Mouse (Mus musculus) megakaryocyte, embryonic 14.5 days (primary cell): ENCODE results near the gene Usp15. TPM values are rescaled to one million over a fixed set of nuclear protein-coding genes. Genes with fewer than 3 reads are reported as not detected.
A peak's percentile ranks its signal among the peaks of the same experiment; 100 is the strongest.
"Not testable (repeated sequence)": the region's sequence is repeated elsewhere in the genome, so short reads cannot be mapped to it uniquely, and the experiment has no call there.

Source experiments
- H3K27me3 ChIP-seq: replicated peaks from 2 replicates; pipeline ENCODE3; 2012; ENCODE audit warnings: inconsistent platforms
- H3K36me3 ChIP-seq: replicated peaks from 2 replicates; pipeline ENCODE3; 2012; ENCODE audit warnings: low read length, inconsistent platforms, mixed read lengths
- H3K4me1 ChIP-seq: 2 replicates; pipeline ENCODE4 v1.6.1; 2012; ENCODE audit warnings: inconsistent platforms
- H3K4me3 ChIP-seq: replicated peaks from 2 replicates; pipeline ENCODE3; 2012; ENCODE audit warnings: moderate library complexity, mild to moderate bottlenecking, inconsistent platforms
- H3K9me3 ChIP-seq: 2 replicates; pipeline ENCODE4 v1.6.1; 2012; ENCODE audit warnings: inconsistent platforms
- FLI1 ChIP-seq: IDR thresholded peaks from 2 replicates; pipeline ENCODE4 v1.6.1; 2012; ENCODE audit warnings: low read length, inconsistent platforms, mixed read lengths
- GATA1 ChIP-seq: IDR thresholded peaks from 3 replicates; pipeline ENCODE4 v1.6.1; 2012; ENCODE audit warnings: mixed read lengths, low read length, inconsistent platforms, borderline replicate concordance
- polyA plus RNA-seq: library from polyadenylated mRNA; stranded (reverse); fragments of >175 nt; gene quantifications from 2 replicates; pipeline ENCODE4 v1.2.3, GENCODE M21; 2012; ENCODE audit warnings: low replicate concordance; ENCODE audit not compliant: insufficient read depth

The Usp15 gene
- polyA plus RNA-seq = 0.87 and 7.8 TPM in 2 replicates

DNA sequence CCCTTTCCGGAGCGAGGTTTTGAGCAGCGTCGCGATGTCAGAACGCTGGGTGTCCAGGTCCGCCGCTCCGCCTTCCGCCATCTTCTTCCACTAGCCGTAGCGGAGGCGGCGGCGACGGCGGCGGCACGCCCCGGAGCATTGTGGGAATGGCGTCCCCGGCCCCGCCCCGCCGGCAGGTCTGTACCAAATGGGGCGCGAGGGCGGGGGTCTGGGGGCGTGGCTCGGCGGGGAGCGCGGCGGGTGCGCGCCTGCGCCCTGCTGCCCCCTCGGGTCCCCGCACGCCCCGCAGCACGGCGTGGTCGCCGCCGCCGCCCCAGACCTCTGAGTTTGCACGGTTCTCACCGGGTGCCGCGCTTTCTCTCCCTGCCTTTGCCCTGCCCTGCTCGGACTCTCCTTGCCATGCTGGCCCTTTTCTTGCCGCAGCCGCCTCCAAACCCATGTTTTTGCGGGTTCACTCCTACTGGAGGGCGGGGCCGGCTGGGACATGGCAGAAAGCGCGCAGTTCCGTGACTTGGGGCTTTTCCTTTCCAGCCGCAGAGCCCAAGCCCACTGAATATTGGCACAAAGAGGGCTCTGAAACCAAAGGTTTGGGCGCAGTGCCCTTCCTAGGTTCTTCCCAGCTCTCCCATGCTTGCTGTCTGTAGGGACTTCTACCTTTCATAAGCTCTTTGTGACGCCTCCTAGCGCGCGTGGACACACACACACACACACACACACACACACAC lies at the start of gene Usp15:
TSS of gene Usp15 (minus strand) at position 161 of the 725 bp plus-strand sequence.
- peaks cover 40% of the 10 kb centered on the region for H3K4me1 ChIP-seq

DNA sequence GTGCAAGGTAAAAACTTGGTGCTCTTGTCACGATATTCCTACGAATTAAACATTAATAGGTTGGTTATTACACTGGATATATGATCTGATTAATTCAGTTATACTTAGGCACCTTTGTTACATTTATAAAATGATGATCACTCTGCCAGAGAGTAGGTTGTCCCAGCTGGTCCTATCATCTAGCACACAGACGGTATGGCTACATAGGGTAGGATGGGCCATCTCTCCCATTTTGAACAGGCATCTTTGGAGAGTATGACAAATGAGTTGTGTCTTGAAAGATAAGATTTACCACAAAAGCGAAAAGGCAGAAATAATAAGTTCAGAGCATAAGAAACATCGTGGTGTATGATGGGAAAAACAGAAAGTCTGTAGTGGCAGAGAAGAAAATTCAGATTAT lies 32.6 kb upstream of the Usp15 start:
- TF ChIP-seq FLI1 (no peak), GATA1 (no peak)

More for the DNA sequence above, at the start of gene Usp15:
- Histone ChIP-seq H3K9me3 (no peaks in the 10 kb centered on the region), H3K27me3 (peaks cover 1% of the 10 kb centered on the region), H3K36me3 (peaks cover 3% of the 10 kb centered on the region), H3K4me3 (peak within 1 kb of the TSS; percentile 97)
- TF ChIP-seq FLI1 = no peak
- TF ChIP-seq GATA1 = no peak

DNA sequence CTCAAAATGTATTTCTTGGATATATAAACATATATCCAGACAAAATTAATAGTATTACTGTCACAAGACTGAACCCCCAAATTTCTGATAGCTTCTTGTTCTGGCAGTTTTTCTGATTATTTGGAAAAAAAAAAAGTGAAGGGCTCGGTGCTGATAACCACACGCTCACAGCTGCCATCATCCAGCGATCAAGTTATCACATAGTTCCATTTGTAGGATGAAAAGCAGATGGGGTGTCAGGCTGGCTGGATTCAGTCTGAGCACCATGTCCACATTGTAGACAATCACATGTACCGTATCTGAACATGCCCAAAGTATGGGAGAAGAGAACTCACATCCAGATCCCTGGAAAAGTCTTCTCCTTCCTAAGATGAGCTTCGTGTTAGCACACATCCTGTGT lies 26.0 kb upstream of the Usp15 start:
- no peak overlapping the region for H3K4me3 ChIP-seq
- TF ChIP-seq FLI1 (no peak), GATA1 (no peak)

More for the DNA sequence above, 32.6 kb upstream of the Usp15 start:
- no peak overlapping the region for H3K4me3 ChIP-seq
- H3K9me3 ChIP-seq = peaks cover 5% of the 10 kb centered on the region; the same call in 1 of the 2 replicates
- no peaks in the 10 kb centered on the region for H3K27me3 ChIP-seq
- H3K4me1 ChIP-seq = no peaks in the 10 kb centered on the region
- H3K36me3 ChIP-seq = no peaks in the 10 kb centered on the region

DNA sequence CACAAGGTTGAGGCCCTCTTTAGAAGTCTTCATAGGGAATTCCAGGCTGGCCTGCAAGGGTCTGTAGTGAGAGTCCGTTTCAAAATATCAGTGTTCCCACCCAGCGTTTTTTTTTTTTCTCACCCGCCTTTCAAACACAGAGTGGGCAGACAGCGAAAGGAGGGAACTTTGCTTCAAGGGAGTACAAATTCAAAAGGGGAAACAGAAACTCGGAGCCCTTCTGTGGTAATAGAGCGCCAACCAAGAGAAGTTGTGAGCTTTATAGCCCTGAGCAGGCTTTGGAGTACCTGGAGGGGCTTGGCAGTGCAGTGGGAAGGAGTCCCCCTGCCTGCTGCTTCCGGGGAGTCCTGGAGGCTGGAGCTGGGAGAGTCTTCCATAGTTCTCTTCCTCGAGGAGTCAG lies 12.7 kb upstream of the Usp15 start:
- no peak for TF ChIP-seq GATA1
- TF ChIP-seq FLI1 = no peak
- Histone ChIP-seq H3K4me1 (no peaks in the 10 kb centered on the region; the same call in 1 of the 2 replicates), H3K9me3 (no peaks in the 10 kb centered on the region), H3K4me3 (no peak overlapping the region), H3K27me3 (peaks cover 2% of the 10 kb centered on the region), H3K36me3 (no peaks in the 10 kb centered on the region)

More for the DNA sequence above, 26.0 kb upstream of the Usp15 start:
- Histone ChIP-seq H3K36me3 (no peaks in the 10 kb centered on the region), H3K9me3 (peaks cover 5% of the 10 kb centered on the region; the same call in 1 of the 2 replicates), H3K27me3 (no peaks in the 10 kb centered on the region), H3K4me1 (no peaks in the 10 kb centered on the region)

DNA sequence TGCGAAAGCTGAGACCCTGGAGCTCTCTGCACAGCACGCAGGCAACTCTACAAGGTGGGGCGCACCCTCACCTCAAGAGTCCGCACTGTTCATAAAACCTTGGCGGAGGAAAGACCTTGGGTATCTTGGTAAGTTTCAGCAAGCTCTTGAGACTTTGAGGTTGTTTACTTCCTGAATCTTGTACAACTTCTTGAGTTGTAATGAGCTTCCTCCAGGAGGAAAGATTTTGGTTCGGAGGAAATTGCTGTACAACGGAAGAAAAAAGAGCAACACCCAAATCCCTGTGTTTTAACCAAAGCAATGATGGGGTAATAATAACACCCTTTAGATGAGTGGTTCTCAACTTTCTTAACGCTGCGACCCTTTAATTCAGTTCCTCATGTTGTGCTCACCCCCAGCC lies 11.5 kb upstream of the Usp15 start:
- Histone ChIP-seq H3K9me3 (no peaks in the 10 kb centered on the region), H3K27me3 (peaks cover 2% of the 10 kb centered on the region), H3K4me3 (no peak overlapping the region), H3K36me3 (no peaks in the 10 kb centered on the region), H3K4me1 (no peaks in the 10 kb centered on the region; the same call in 1 of the 2 replicates)
- TF ChIP-seq GATA1 (no peak), FLI1 (no peak)

DNA sequence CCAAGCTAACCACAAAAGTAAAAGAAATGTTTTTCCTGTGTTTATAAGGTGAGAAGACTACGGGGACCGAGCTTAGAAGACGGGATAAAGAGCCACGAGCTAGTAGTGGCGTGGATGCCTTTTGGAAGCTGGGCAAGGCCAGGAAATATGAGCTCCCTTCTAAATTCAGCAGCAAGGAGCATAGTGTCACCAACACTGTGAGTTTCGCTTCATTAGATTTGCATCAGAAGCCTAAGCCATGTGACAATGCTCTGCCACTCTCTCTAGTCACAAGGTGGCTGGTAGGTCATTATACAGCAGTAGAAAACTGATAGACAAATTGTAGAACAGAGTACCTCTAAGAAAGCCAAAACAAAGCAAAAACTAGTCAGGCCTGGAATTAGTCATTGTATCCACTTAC lies 9.3 kb upstream of the Usp15 start:
- Histone ChIP-seq H3K9me3 (no peaks in the 10 kb centered on the region), H3K4me1 (no peaks in the 10 kb centered on the region; the same call in 1 of the 2 replicates), H3K36me3 (no peaks in the 10 kb centered on the region), H3K27me3 (peaks cover 2% of the 10 kb centered on the region), H3K4me3 (no peak overlapping the region)
- no peak for TF ChIP-seq FLI1
- TF ChIP-seq GATA1 = no peak

DNA sequence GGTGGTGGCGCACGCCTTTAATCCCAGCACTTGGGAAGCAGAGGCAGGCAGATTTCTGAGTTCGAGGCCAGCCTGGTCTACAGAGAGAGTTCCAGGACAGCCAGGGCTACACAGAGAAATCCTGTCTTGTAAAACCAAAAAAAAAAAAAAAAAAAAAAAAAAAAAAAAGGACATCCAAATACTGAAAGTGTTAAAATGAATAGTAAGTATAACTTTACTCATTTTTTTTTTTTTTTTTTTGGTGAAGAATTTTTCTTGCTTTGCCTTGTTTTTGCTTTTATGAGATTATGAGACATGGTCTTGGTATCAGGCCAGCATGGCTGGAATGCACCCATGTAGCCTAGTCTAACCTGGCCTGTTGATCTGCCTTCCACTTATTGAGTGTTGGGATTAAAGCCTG lies 8.6 kb upstream of the Usp15 start:
- H3K4me3 ChIP-seq, H3K9me3 ChIP-seq, H3K27me3 ChIP-seq, H3K36me3 ChIP-seq, H3K4me1 ChIP-seq: not testable (repeated sequence)

DNA sequence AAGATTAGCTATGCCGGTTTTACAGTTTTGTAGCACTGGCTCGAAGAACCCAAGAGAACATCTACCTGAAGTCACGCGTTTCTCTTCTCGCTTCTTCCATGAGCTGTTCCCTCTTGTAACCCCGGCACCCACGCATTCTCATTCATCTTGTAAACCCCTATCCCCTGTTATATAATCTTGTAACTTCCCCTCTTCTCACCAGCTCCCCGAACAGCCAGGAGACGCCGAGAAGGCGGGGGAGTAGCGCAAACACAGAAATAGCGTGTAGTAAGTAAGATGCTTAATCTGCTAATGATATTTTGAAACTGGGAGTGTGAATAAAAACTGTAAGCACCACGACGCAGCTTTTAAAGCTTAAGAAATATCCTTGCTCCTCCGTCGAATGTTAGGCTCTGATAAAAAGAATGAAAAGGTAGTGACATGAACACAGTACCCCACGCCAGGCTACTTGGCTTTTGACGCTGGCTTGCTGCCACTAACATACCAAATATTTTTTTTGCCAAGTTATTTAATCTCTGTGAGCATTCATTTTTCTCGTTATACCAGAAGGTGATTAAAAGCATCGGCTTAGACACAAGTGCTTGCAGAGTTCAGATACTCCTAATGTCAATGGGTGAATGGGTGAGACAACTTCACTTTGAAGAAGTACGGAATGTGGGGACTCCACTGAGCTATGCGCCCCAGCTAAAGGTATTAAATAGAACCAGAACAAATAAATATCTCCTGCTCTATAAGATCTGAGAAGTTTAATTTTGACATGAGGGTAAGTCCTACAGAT lies 5.4 kb upstream of the Usp15 start:
- peaks cover 1% of the 10 kb centered on the region for H3K27me3 ChIP-seq
- TF ChIP-seq GATA1 (no peak), FLI1 (no peak)
- peaks cover 10% of the 10 kb centered on the region for H3K4me1 ChIP-seq

DNA sequence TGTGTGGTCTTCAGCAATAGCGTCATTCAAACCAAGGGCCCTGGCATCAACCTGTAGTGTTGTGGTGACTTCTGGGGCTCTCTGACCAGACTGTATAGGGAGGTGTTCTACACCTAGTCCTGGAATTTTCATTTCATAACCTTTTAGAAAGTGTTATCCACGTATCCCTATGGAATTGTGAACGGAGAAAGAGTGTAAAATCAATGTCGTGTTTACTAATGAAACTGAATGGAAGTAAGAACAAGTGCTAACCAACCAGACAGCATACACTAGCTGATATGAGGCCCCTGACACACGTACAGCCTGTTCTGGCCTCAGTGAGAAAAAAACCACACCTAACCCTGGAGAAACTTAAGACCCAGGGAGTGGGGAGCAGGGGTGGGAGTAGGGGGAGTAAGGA lies 4.6 kb upstream of the Usp15 start:
- TF ChIP-seq GATA1 = no peak
- no peak for TF ChIP-seq FLI1
- H3K4me1 ChIP-seq = peaks cover 10% of the 10 kb centered on the region
- H3K9me3 ChIP-seq = no peaks in the 10 kb centered on the region
- no peaks in the 10 kb centered on the region for H3K36me3 ChIP-seq
- H3K27me3 ChIP-seq = peaks cover 1% of the 10 kb centered on the region
- no peak overlapping the region for H3K4me3 ChIP-seq

More for the DNA sequence above, 5.4 kb upstream of the Usp15 start:
- H3K9me3 ChIP-seq = no peaks in the 10 kb centered on the region
- no peaks in the 10 kb centered on the region for H3K36me3 ChIP-seq
- no peak overlapping the region for H3K4me3 ChIP-seq

DNA sequence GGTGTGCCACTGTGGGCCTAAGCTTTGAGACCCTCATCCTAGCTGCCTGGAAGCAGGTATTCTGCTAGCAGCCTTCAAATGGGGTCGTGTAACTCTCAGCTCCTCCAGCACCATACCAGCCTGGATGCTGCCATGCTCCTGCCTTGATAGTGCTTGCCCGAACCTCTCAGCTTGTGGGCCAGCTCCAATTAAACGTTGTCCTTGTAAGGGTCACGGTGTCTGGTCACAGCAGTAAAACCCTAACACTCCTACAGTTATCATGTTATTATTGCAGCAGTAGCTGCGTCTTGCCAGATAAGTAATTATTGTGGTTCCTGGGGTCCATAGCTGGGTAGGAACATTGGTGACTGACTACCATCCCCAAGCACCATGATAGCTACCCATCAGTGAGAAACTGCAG lies 4.2 kb upstream of the Usp15 start:
- H3K27me3 ChIP-seq = peaks cover 1% of the 10 kb centered on the region
- TF ChIP-seq GATA1 (no peak), FLI1 (no peak)
- H3K36me3 ChIP-seq = no peaks in the 10 kb centered on the region

DNA sequence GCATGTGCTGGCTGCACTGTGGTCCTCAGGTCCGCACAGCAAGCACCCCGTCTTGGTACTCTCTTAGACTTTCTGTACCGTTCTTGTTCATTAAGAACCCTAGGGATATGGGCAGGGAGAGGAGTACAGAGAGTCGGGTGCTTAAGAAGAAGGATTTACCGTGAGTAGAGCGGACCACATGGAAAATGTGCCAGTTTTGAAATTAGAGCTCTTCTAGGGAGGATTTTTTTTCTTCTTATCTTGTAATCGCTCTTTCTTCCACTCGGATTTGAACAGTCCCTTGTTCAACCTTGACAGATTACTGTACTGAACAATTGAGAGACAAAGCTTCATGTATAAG lies 3.5 kb upstream of the Usp15 start:
- Histone ChIP-seq H3K27me3 (peaks cover 1% of the 10 kb centered on the region), H3K9me3 (no peaks in the 10 kb centered on the region), H3K36me3 (no peaks in the 10 kb centered on the region), H3K4me1 (peaks cover 13% of the 10 kb centered on the region), H3K4me3 (no peak overlapping the region)
- no peak for TF ChIP-seq GATA1
- no peak for TF ChIP-seq FLI1

More for the DNA sequence above, 4.2 kb upstream of the Usp15 start:
- Histone ChIP-seq H3K4me1 (peaks cover 10% of the 10 kb centered on the region), H3K9me3 (no peaks in the 10 kb centered on the region), H3K4me3 (no peak overlapping the region)
